Mouse (Mus musculus): ENCODE data around the gene S100a7a.

GRCm38 (mm10) chr3:90668846-90669245, 15.0 kb downstream of the S100a7a start, which contains the start of gene S100a8:
- TF ChIP-seq ZC3H11A (IDR thresholded peaks at IDR 0.05; ENCODE audit: low read depth, low read length), result no peak
- TF ChIP-seq CHD2 (IDR thresholded peaks at IDR 0.05; ENCODE audit: low read length), result no peak
- no peak for TF ChIP-seq E2F4 (IDR thresholded peaks at IDR 0.05; ENCODE audit: borderline replicate concordance, low read depth, low read length)
- no peak for TF ChIP-seq ZKSCAN1 (IDR thresholded peaks at IDR 0.05; ENCODE audit: low read depth, low read length)
- no peak for TF ChIP-seq EP300 (IDR thresholded peaks at IDR 0.05; ENCODE audit: low read depth in 1 of 2, low read length in 2 of 2)
- no peak for TF ChIP-seq ZNF384 (IDR thresholded peaks at IDR 0.05; ENCODE audit: low read depth, low read length)
- TF ChIP-seq POLR2A (IDR thresholded peaks at IDR 0.05; ENCODE audit: control insufficient read depth in 1 of 2, insufficient read depth in 1 of 2, low read depth in 1 of 2, low read length in 2 of 2, poor library complexity in 1 of 2), result no peak
- no peak for TF ChIP-seq POLR2AphosphoS2 (IDR thresholded peaks at IDR 0.05; ENCODE audit: low read length)
- TF ChIP-seq SIN3A (IDR thresholded peaks at IDR 0.05; ENCODE audit: low read length), result no peak
- TF ChIP-seq CTCF (IDR thresholded peaks at IDR 0.05 in 2 of 3, conservative IDR thresholded peaks at IDR 0.05 in 1 of 3; ENCODE audit: control insufficient read depth in 1 of 3, insufficient read depth in 1 of 3, low read depth in 2 of 3, low read length in 3 of 3, poor library complexity in 1 of 3, severe bottlenecking in 1 of 3), result no peak
- no peak for TF ChIP-seq TCF12 (IDR thresholded peaks at IDR 0.05; ENCODE audit: low read depth, low read length)
- no peak for TF ChIP-seq KAT2A (conservative IDR thresholded peaks at IDR 0.05; ENCODE audit: low read depth, low read length)
- TF ChIP-seq HCFC1 (IDR thresholded peaks at IDR 0.05; ENCODE audit: low read depth, low read length), result no peak

Measured in MEL (cell line).